Mouse (Mus musculus): Measurements from ENCODE around the gene Fam222a. TPM values are rescaled to one million over a fixed set of nuclear protein-coding genes. Genes with fewer than 3 reads are reported as not detected.

The Fam222a gene
- polyA plus RNA-seq, 1 experiment from 2014 or later = 2.7 TPM

- 36% methylated on average over 10 of the region's 10 CpGs for WGBS
- Histone ChIP-seq H3K27me3 (ENCODE audit: control insufficient read depth, insufficient read depth, low read length) (no peaks in the 10 kb centered on the region), H3K9me3 (replicated peaks; ENCODE audit: control insufficient read depth, low read length) (no peaks in the 10 kb centered on the region), H3K36me3 (replicated peaks; ENCODE audit: control insufficient read depth, insufficient read depth, low read depth, low read length) (no peaks in the 10 kb centered on the region), H3K4me2 (ENCODE audit: low read depth, low read length) (no peak overlapping the region), H3K4me3 (ENCODE audit: low read depth, low read length) (no peak overlapping the region), H3K4me1 (ENCODE audit: control insufficient read depth, insufficient read depth, low read length) (peaks cover 38% of the 10 kb centered on the region), H3K27ac (replicated peaks; ENCODE audit: low read depth, low read length) (no peak overlapping the region), H3K9ac (replicated peaks; ENCODE audit: low read length) (no peak overlapping the region)
- no peak for ATAC-seq (replicated peaks; ENCODE audit: insufficient number of reproducible peaks, low FRiP score, low TSS enrichment, low read depth)
- DNase-seq (ENCODE audit: low spot score) = no peak
Observed at GRCm38 (mm10) chr5:114588416-114588815, 20.6 kb downstream of the Fam222a start.

GRCm38 (mm10) chr5:114589026-114589425 is 21.2 kb downstream of the Fam222a start:
- H3K4me1 ChIP-seq (ENCODE audit: control insufficient read depth, insufficient read depth, low read length) = peaks cover 38% of the 10 kb centered on the region
- peak; percentile 56 for DNase-seq (ENCODE audit: low spot score)

GRCm38 (mm10) chr5:114589454-114589853 is 21.6 kb downstream of the Fam222a start:
- no peak for DNase-seq (ENCODE audit: low spot score)
- no peak overlapping the region for H3K4me3 ChIP-seq (ENCODE audit: low read depth, low read length)
- H3K9ac ChIP-seq (replicated peaks; ENCODE audit: low read length) = no peak overlapping the region
- no peaks in the 10 kb centered on the region for H3K36me3 ChIP-seq (replicated peaks; ENCODE audit: control insufficient read depth, insufficient read depth, low read depth, low read length)
- H3K4me1 ChIP-seq (ENCODE audit: control insufficient read depth, insufficient read depth, low read length) = peaks cover 38% of the 10 kb centered on the region
- no peaks in the 10 kb centered on the region for H3K9me3 ChIP-seq (replicated peaks; ENCODE audit: control insufficient read depth, low read length)
- ATAC-seq (replicated peaks; ENCODE audit: insufficient number of reproducible peaks, low FRiP score, low TSS enrichment, low read depth) = no peak
- no peak overlapping the region for H3K4me2 ChIP-seq (ENCODE audit: low read depth, low read length)
- H3K27me3 ChIP-seq (ENCODE audit: control insufficient read depth, insufficient read depth, low read length) = no peaks in the 10 kb centered on the region
- H3K27ac ChIP-seq (replicated peaks; ENCODE audit: low read depth, low read length) = no peak overlapping the region
- 12% methylated on average over 2 of the region's 2 CpGs for WGBS

More at GRCm38 (mm10) chr5:114589026-114589425, 21.2 kb downstream of the Fam222a start:
- Histone ChIP-seq H3K27me3 (ENCODE audit: control insufficient read depth, insufficient read depth, low read length) (no peaks in the 10 kb centered on the region), H3K9me3 (replicated peaks; ENCODE audit: control insufficient read depth, low read length) (no peaks in the 10 kb centered on the region), H3K9ac (replicated peaks; ENCODE audit: low read length) (peak overlapping the region; percentile 13; the same call in 1 of the 2 replicates), H3K4me2 (ENCODE audit: low read depth, low read length) (no peak overlapping the region), H3K36me3 (replicated peaks; ENCODE audit: control insufficient read depth, insufficient read depth, low read depth, low read length) (no peaks in the 10 kb centered on the region), H3K4me3 (ENCODE audit: low read depth, low read length) (no peak overlapping the region), H3K27ac (replicated peaks; ENCODE audit: low read depth, low read length) (0 out of 2 replicates have a peak overlapping the region, but pooled peaks have one; percentile 20)
- ATAC-seq (replicated peaks; ENCODE audit: insufficient number of reproducible peaks, low FRiP score, low TSS enrichment, low read depth) = 0 out of 2 replicates have a peak, but pooled peaks have one; percentile 2
- 24% methylated on average over 6 of the region's 6 CpGs for WGBS

- H3K4me1 ChIP-seq (ENCODE audit: control insufficient read depth, insufficient read depth, low read length) = peaks cover 41% of the 10 kb centered on the region
- ATAC-seq (replicated peaks; ENCODE audit: insufficient number of reproducible peaks, low FRiP score, low TSS enrichment, low read depth) (no peak), DNase-seq (ENCODE audit: low spot score) (no peak)
- H3K27me3 ChIP-seq (ENCODE audit: control insufficient read depth, insufficient read depth, low read length) = no peaks in the 10 kb centered on the region
- no peak overlapping the region; the same call in 1 of the 2 replicates for H3K4me2 ChIP-seq (ENCODE audit: low read depth, low read length)
- no peak overlapping the region for H3K27ac ChIP-seq (replicated peaks; ENCODE audit: low read depth, low read length)
- no peaks in the 10 kb centered on the region for H3K36me3 ChIP-seq (replicated peaks; ENCODE audit: control insufficient read depth, insufficient read depth, low read depth, low read length)
- no peaks in the 10 kb centered on the region for H3K9me3 ChIP-seq (replicated peaks; ENCODE audit: control insufficient read depth, low read length)
- no peak overlapping the region for H3K4me3 ChIP-seq (ENCODE audit: low read depth, low read length)
- WGBS = 82% methylated on average over 17 of the region's 17 CpGs
- H3K9ac ChIP-seq (replicated peaks; ENCODE audit: low read length) = no peak overlapping the region
Observed at GRCm38 (mm10) chr5:114590043-114590913, 22.5 kb downstream of the Fam222a start.

GRCm38 (mm10) chr5:114591151-114591561 is 23.3 kb downstream of the Fam222a start:
- ATAC-seq (replicated peaks; ENCODE audit: insufficient number of reproducible peaks, low FRiP score, low TSS enrichment, low read depth) = no peak
- H3K4me1 ChIP-seq (ENCODE audit: control insufficient read depth, insufficient read depth, low read length) = peaks cover 33% of the 10 kb centered on the region
- WGBS = 62% methylated on average over 15 of the region's 15 CpGs
- no peak overlapping the region for H3K4me2 ChIP-seq (ENCODE audit: low read depth, low read length)
- H3K9ac ChIP-seq (replicated peaks; ENCODE audit: low read length) = no peak overlapping the region
- H3K27me3 ChIP-seq (ENCODE audit: control insufficient read depth, insufficient read depth, low read length) = no peaks in the 10 kb centered on the region
- H3K9me3 ChIP-seq (replicated peaks; ENCODE audit: control insufficient read depth, low read length) = no peaks in the 10 kb centered on the region
- DNase-seq (ENCODE audit: low spot score) = no peak
- no peaks in the 10 kb centered on the region for H3K36me3 ChIP-seq (replicated peaks; ENCODE audit: control insufficient read depth, insufficient read depth, low read depth, low read length)
- 0 out of 2 replicates have a peak overlapping the region, but pooled peaks have one; percentile 28 for H3K27ac ChIP-seq (replicated peaks; ENCODE audit: low read depth, low read length)
- H3K4me3 ChIP-seq (ENCODE audit: low read depth, low read length) = no peak overlapping the region

GRCm38 (mm10) chr5:114592463-114593160 is 24.8 kb downstream of the Fam222a start:
- Histone ChIP-seq H3K4me2 (ENCODE audit: low read depth, low read length) (no peak overlapping the region), H3K4me1 (ENCODE audit: control insufficient read depth, insufficient read depth, low read length) (peaks cover 33% of the 10 kb centered on the region), H3K9ac (replicated peaks; ENCODE audit: low read length) (no peak overlapping the region), H3K4me3 (ENCODE audit: low read depth, low read length) (no peak overlapping the region), H3K27ac (replicated peaks; ENCODE audit: low read depth, low read length) (peak overlapping the region; percentile 32; the same call in 1 of the 2 replicates), H3K27me3 (ENCODE audit: control insufficient read depth, insufficient read depth, low read length) (no peaks in the 10 kb centered on the region), H3K9me3 (replicated peaks; ENCODE audit: control insufficient read depth, low read length) (no peaks in the 10 kb centered on the region), H3K36me3 (replicated peaks; ENCODE audit: control insufficient read depth, insufficient read depth, low read depth, low read length) (no peaks in the 10 kb centered on the region)
- 44% methylated on average over 19 of the region's 19 CpGs for WGBS
- ATAC-seq (replicated peaks; ENCODE audit: insufficient number of reproducible peaks, low FRiP score, low TSS enrichment, low read depth) = no peak
- DNase-seq (ENCODE audit: low spot score) = no peak

GRCm38 (mm10) chr5:114593161-114593821 is 25.5 kb downstream of the Fam222a start:
- Histone ChIP-seq H3K27me3 (ENCODE audit: control insufficient read depth, insufficient read depth, low read length) (no peaks in the 10 kb centered on the region), H3K27ac (replicated peaks; ENCODE audit: low read depth, low read length) (no peak overlapping the region), H3K4me3 (ENCODE audit: low read depth, low read length) (no peak overlapping the region), H3K4me2 (ENCODE audit: low read depth, low read length) (no peak overlapping the region), H3K9me3 (replicated peaks; ENCODE audit: control insufficient read depth, low read length) (no peaks in the 10 kb centered on the region), H3K36me3 (replicated peaks; ENCODE audit: control insufficient read depth, insufficient read depth, low read depth, low read length) (no peaks in the 10 kb centered on the region), H3K9ac (replicated peaks; ENCODE audit: low read length) (no peak overlapping the region), H3K4me1 (ENCODE audit: control insufficient read depth, insufficient read depth, low read length) (peaks cover 30% of the 10 kb centered on the region)
- 50% methylated on average over 12 of the region's 12 CpGs for WGBS
- ATAC-seq (replicated peaks; ENCODE audit: insufficient number of reproducible peaks, low FRiP score, low TSS enrichment, low read depth) (no peak), DNase-seq (ENCODE audit: low spot score) (peak; percentile 53)
